Mouse (Mus musculus) heart, postnatal 0 days (tissue): Measurements from ENCODE around the gene Afg1l.

Source experiments
- CTCF ChIP-seq: IDR thresholded peaks from 2 replicates; pipeline ENCODE4 v1.5.1; 2016; ENCODE audit warnings: antibody characterized with exemption, control low read depth, low read depth
- EP300 ChIP-seq: IDR thresholded peaks from 2 replicates; pipeline ENCODE4 v1.6.1; 2016; ENCODE audit warnings: antibody characterized with exemption, low read depth

DNA sequence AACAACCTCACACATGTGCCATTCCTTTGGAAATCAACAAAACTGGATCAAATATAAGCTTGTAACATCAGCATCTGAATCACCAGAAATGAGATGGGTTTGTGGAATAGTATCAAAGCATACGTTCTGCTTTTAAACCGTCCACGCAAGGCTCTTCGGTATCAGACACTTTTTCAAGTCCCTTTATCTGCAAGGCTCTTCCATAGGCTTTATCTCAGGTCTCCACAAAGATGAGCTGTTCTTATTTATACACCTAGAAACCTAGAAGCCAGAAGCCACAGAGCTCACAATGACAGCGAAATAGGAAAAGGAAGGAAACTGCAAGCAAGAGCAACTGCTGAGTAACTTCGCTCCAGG, 205.0 kb downstream of the Afg1l start:
- no peak for TF ChIP-seq CTCF
- no peak for TF ChIP-seq EP300
